Mouse (Mus musculus): ENCODE data around the gene Cwc25. TPM values are rescaled to one million over a fixed set of nuclear protein-coding genes. Genes with fewer than 3 reads are reported as not detected.

Cwc25 gene
- 9.0 and 9.8 TPM in 2 replicates for polyA plus RNA-seq (2014; fragmentation: Nextera tagmentation; extraction: Ambion mirVana)

GRCm38 (mm10) chr11:97766154-97766881 lies at the start of gene Cwc25:
Gene Cwc25 (minus strand): TSS chr11:97766556.
- peak within 1 kb of the TSS; percentile 92 for H3K9ac ChIP-seq (ENCODE audit: low read length)
- under 1% methylated on average over 38 of the region's 38 CpGs for WGBS
- H3K36me3 ChIP-seq (ENCODE audit: control insufficient read depth, insufficient read depth, low read length): peaks cover 31% of the 10 kb centered on the region
- ATAC-seq (ENCODE audit: insufficient number of reproducible peaks, insufficient read depth, low FRiP score, low read depth): peak; percentile 89
- H3K4me3 ChIP-seq (ENCODE audit: control insufficient read depth in 1 of 2, insufficient read depth in 1 of 2, low read depth in 1 of 2, low read length in 2 of 2): peak within 1 kb of the TSS; percentile 75 to 97
- H3K4me1 ChIP-seq (ENCODE audit: control insufficient read depth in 2 of 2, insufficient read depth in 2 of 2, low read length in 2 of 2): peaks cover 0 to 9% of the 10 kb centered on the region in 2 experiments; a peak in 2 of 4 replicates
- H3K27me3 ChIP-seq (ENCODE audit: control insufficient read depth, insufficient read depth, low read length): no peaks in the 10 kb centered on the region
- H3K9me3 ChIP-seq (ENCODE audit: control insufficient read depth, low read length): no peaks in the 10 kb centered on the region
- peak within 1 kb of the TSS; percentile 88 for H3K4me2 ChIP-seq (ENCODE audit: low read length)
- H3K27ac ChIP-seq (replicated peaks in 1 of 2; ENCODE audit: control insufficient read depth in 1 of 2, insufficient read depth in 1 of 2, low read depth in 2 of 2, low read length in 2 of 2): peak within 1 kb of the TSS; percentile 77 to 95

- Histone ChIP-seq H3K4me1 (ENCODE audit: control insufficient read depth in 2 of 2, insufficient read depth in 2 of 2, low read length in 2 of 2) (peaks cover 60 to 85% of the 10 kb centered on the region in 2 experiments), H3K4me2 (ENCODE audit: low read length) (no peak overlapping the region), H3K27me3 (ENCODE audit: control insufficient read depth, insufficient read depth, low read length) (no peaks in the 10 kb centered on the region), H3K9me3 (ENCODE audit: control insufficient read depth, low read length) (no peaks in the 10 kb centered on the region), H3K9ac (ENCODE audit: low read length) (no peak overlapping the region; the same call in 1 of the 2 replicates), H3K36me3 (ENCODE audit: control insufficient read depth, insufficient read depth, low read length) (peaks cover 55% of the 10 kb centered on the region), H3K4me3 (ENCODE audit: control insufficient read depth in 1 of 2, insufficient read depth in 1 of 2, low read depth in 1 of 2, low read length in 2 of 2) (no peak overlapping the region), H3K27ac (replicated peaks in 1 of 2; ENCODE audit: control insufficient read depth in 1 of 2, insufficient read depth in 1 of 2, low read depth in 2 of 2, low read length in 2 of 2) (0 out of 4 replicates have a peak overlapping the region, but pooled peaks of 1 of the 2 experiments have one; percentile 20)
- ATAC-seq (ENCODE audit: insufficient number of reproducible peaks, insufficient read depth, low FRiP score, low read depth): no peak
- WGBS: 73% methylated on average over 11 of the region's 11 CpGs
Measured at GRCm38 (mm10) chr11:97815736-97816135, 49.4 kb upstream of the Cwc25 start.

- Histone ChIP-seq H3K9me3 (ENCODE audit: control insufficient read depth, low read length) (no peaks in the 10 kb centered on the region), H3K27ac (replicated peaks in 1 of 2; ENCODE audit: control insufficient read depth in 1 of 2, insufficient read depth in 1 of 2, low read depth in 2 of 2, low read length in 2 of 2) (no peak overlapping the region), H3K9ac (ENCODE audit: low read length) (no peak overlapping the region), H3K27me3 (ENCODE audit: control insufficient read depth, insufficient read depth, low read length) (no peaks in the 10 kb centered on the region), H3K4me1 (ENCODE audit: control insufficient read depth in 2 of 2, insufficient read depth in 2 of 2, low read length in 2 of 2) (peaks cover 66 to 91% of the 10 kb centered on the region in 2 experiments), H3K36me3 (ENCODE audit: control insufficient read depth, insufficient read depth, low read length) (peaks cover 59% of the 10 kb centered on the region), H3K4me2 (ENCODE audit: low read length) (no peak overlapping the region), H3K4me3 (ENCODE audit: control insufficient read depth in 1 of 2, insufficient read depth in 1 of 2, low read depth in 1 of 2, low read length in 2 of 2) (no peak overlapping the region)
- WGBS: 82% methylated on average over 17 of the region's 17 CpGs
- no peak for ATAC-seq (ENCODE audit: insufficient number of reproducible peaks, insufficient read depth, low FRiP score, low read depth)
Measured at GRCm38 (mm10) chr11:97813746-97814515, 47.6 kb upstream of the Cwc25 start.

GRCm38 (mm10) chr11:97813085-97813484 lies 46.7 kb upstream of the Cwc25 start:
- no peak overlapping the region for H3K4me2 ChIP-seq (ENCODE audit: low read length)
- no peak for ATAC-seq (ENCODE audit: insufficient number of reproducible peaks, insufficient read depth, low FRiP score, low read depth)
- H3K4me1 ChIP-seq (ENCODE audit: control insufficient read depth in 2 of 2, insufficient read depth in 2 of 2, low read length in 2 of 2): peaks cover 66 to 91% of the 10 kb centered on the region in 2 experiments
- H3K27me3 ChIP-seq (ENCODE audit: control insufficient read depth, insufficient read depth, low read length): no peaks in the 10 kb centered on the region
- peaks cover 58% of the 10 kb centered on the region for H3K36me3 ChIP-seq (ENCODE audit: control insufficient read depth, insufficient read depth, low read length)
- H3K27ac ChIP-seq (replicated peaks in 1 of 2; ENCODE audit: control insufficient read depth in 1 of 2, insufficient read depth in 1 of 2, low read depth in 2 of 2, low read length in 2 of 2): no peak overlapping the region
- 43% methylated on average over 7 of the region's 7 CpGs for WGBS
- H3K9ac ChIP-seq (ENCODE audit: low read length): peak overlapping the region; percentile 30
- no peak overlapping the region for H3K4me3 ChIP-seq (ENCODE audit: control insufficient read depth in 1 of 2, insufficient read depth in 1 of 2, low read depth in 1 of 2, low read length in 2 of 2)
- H3K9me3 ChIP-seq (ENCODE audit: control insufficient read depth, low read length): no peaks in the 10 kb centered on the region

- Histone ChIP-seq H3K4me2 (ENCODE audit: low read length) (no peak overlapping the region), H3K9me3 (ENCODE audit: control insufficient read depth, low read length) (no peaks in the 10 kb centered on the region), H3K27me3 (ENCODE audit: control insufficient read depth, insufficient read depth, low read length) (no peaks in the 10 kb centered on the region), H3K36me3 (ENCODE audit: control insufficient read depth, insufficient read depth, low read length) (peaks cover 58% of the 10 kb centered on the region), H3K4me1 (ENCODE audit: control insufficient read depth in 2 of 2, insufficient read depth in 2 of 2, low read length in 2 of 2) (peaks cover 66 to 91% of the 10 kb centered on the region in 2 experiments), H3K27ac (replicated peaks in 1 of 2; ENCODE audit: control insufficient read depth in 1 of 2, insufficient read depth in 1 of 2, low read depth in 2 of 2, low read length in 2 of 2) (no peak overlapping the region), H3K4me3 (ENCODE audit: control insufficient read depth in 1 of 2, insufficient read depth in 1 of 2, low read depth in 1 of 2, low read length in 2 of 2) (no peak overlapping the region), H3K9ac (ENCODE audit: low read length) (no peak overlapping the region)
- 45% methylated on average over 3 of the region's 3 CpGs for WGBS
- ATAC-seq (ENCODE audit: insufficient number of reproducible peaks, insufficient read depth, low FRiP score, low read depth): no peak
Measured at GRCm38 (mm10) chr11:97812491-97812921, 46.1 kb upstream of the Cwc25 start.

- peak overlapping the region; percentile 38; the same call in 1 of the 2 replicates for H3K9ac ChIP-seq (ENCODE audit: low read length)
- H3K4me1 ChIP-seq (ENCODE audit: control insufficient read depth in 2 of 2, insufficient read depth in 2 of 2, low read length in 2 of 2): peaks cover 62 to 90% of the 10 kb centered on the region in 2 experiments
- no peak overlapping the region for H3K4me2 ChIP-seq (ENCODE audit: low read length)
- no peaks in the 10 kb centered on the region for H3K9me3 ChIP-seq (ENCODE audit: control insufficient read depth, low read length)
- no peak overlapping the region for H3K4me3 ChIP-seq (ENCODE audit: control insufficient read depth in 1 of 2, insufficient read depth in 1 of 2, low read depth in 1 of 2, low read length in 2 of 2)
- 42% methylated on average over 12 of the region's 13 CpGs for WGBS
- no peak overlapping the region for H3K27ac ChIP-seq (replicated peaks in 1 of 2; ENCODE audit: control insufficient read depth in 1 of 2, insufficient read depth in 1 of 2, low read depth in 2 of 2, low read length in 2 of 2)
- no peak for ATAC-seq (ENCODE audit: insufficient number of reproducible peaks, insufficient read depth, low FRiP score, low read depth)
- H3K27me3 ChIP-seq (ENCODE audit: control insufficient read depth, insufficient read depth, low read length): no peaks in the 10 kb centered on the region
- peaks cover 62% of the 10 kb centered on the region for H3K36me3 ChIP-seq (ENCODE audit: control insufficient read depth, insufficient read depth, low read length)
Measured at GRCm38 (mm10) chr11:97811569-97812362, 45.4 kb upstream of the Cwc25 start.

GRCm38 (mm10) chr11:97810970-97811369 lies 44.6 kb upstream of the Cwc25 start:
- Histone ChIP-seq H3K27ac (replicated peaks in 1 of 2; ENCODE audit: control insufficient read depth in 1 of 2, insufficient read depth in 1 of 2, low read depth in 2 of 2, low read length in 2 of 2) (no peak overlapping the region), H3K4me2 (ENCODE audit: low read length) (no peak overlapping the region), H3K36me3 (ENCODE audit: control insufficient read depth, insufficient read depth, low read length) (peaks cover 56% of the 10 kb centered on the region), H3K4me1 (ENCODE audit: control insufficient read depth in 2 of 2, insufficient read depth in 2 of 2, low read length in 2 of 2) (peaks cover 66 to 90% of the 10 kb centered on the region in 2 experiments), H3K4me3 (ENCODE audit: control insufficient read depth in 1 of 2, insufficient read depth in 1 of 2, low read depth in 1 of 2, low read length in 2 of 2) (no peak overlapping the region), H3K27me3 (ENCODE audit: control insufficient read depth, insufficient read depth, low read length) (no peaks in the 10 kb centered on the region), H3K9ac (ENCODE audit: low read length) (no peak overlapping the region), H3K9me3 (ENCODE audit: control insufficient read depth, low read length) (no peaks in the 10 kb centered on the region)
- ATAC-seq (ENCODE audit: insufficient number of reproducible peaks, insufficient read depth, low FRiP score, low read depth): no peak
- WGBS: 64% methylated on average over 3 of the region's 3 CpGs
